Mouse (Mus musculus) ovary, postnatal 36 days (tissue): Measurements from ENCODE around the gene H2-Q7.
"Not testable (repeated sequence)": the region's sequence is repeated elsewhere in the genome, so short reads cannot be mapped to it uniquely, and the experiment has no call there.

Source experiments
- DNase-seq: peaks from one replicate; pipeline ENCODE4 v3.0.0; 2022; ENCODE audit warnings: low spot score, mixed read lengths

The H2-Q7 gene

GRCm38 (mm10) chr17:35435577-35435976 lies 3.4 kb upstream of the H2-Q7 start:
- DNase-seq: not testable (repeated sequence)

GRCm38 (mm10) chr17:35437386-35437936 lies 1.5 kb upstream of the H2-Q7 start:
- not testable (repeated sequence) for DNase-seq

GRCm38 (mm10) chr17:35438395-35438794 lies 560 bp upstream of the H2-Q7 start:
- not testable (repeated sequence) for DNase-seq

- not testable (repeated sequence) for DNase-seq
Observed at GRCm38 (mm10) chr17:35439295-35439747, 366 bp downstream of the H2-Q7 start.

- not testable (repeated sequence) for DNase-seq
Observed at GRCm38 (mm10) chr17:35439925-35440645, 1.1 kb downstream of the H2-Q7 start.

- DNase-seq: not testable (repeated sequence)
Observed at GRCm38 (mm10) chr17:35442376-35442775, 3.4 kb downstream of the H2-Q7 start.

- not testable (repeated sequence) for DNase-seq
Observed at GRCm38 (mm10) chr17:35444510-35444909, 5.6 kb downstream of the H2-Q7 start.

GRCm38 (mm10) chr17:35458247-35458646 lies 19.3 kb downstream of the H2-Q7 start:
- not testable (repeated sequence) for DNase-seq

GRCm38 (mm10) chr17:35460513-35461341 lies 21.8 kb downstream of the H2-Q7 start:
- not testable (repeated sequence) for DNase-seq

GRCm38 (mm10) chr17:35465651-35466050 lies 26.7 kb downstream of the H2-Q7 start:
- DNase-seq: not testable (repeated sequence)

- DNase-seq: not testable (repeated sequence)
Observed at GRCm38 (mm10) chr17:35468936-35469335, 30.0 kb downstream of the H2-Q7 start.

- DNase-seq: no peak
Observed at GRCm38 (mm10) chr17:35469842-35470751, 31.1 kb downstream of the H2-Q7 start, which contains the start of gene H2-Q10. H2-Q10 (plus strand) TSS chr17:35470089.

- peak; percentile 60 for DNase-seq
Observed at GRCm38 (mm10) chr17:35484066-35484465, 45.1 kb downstream of the H2-Q7 start.

GRCm38 (mm10) chr17:35485702-35486101 lies 46.7 kb downstream of the H2-Q7 start:
- DNase-seq: no peak

- DNase-seq: no peak
Observed at GRCm38 (mm10) chr17:35486726-35487125, 47.8 kb downstream of the H2-Q7 start.

GRCm38 (mm10) chr17:35488041-35488440 lies 49.1 kb downstream of the H2-Q7 start:
- no peak for DNase-seq

GRCm38 (mm10) chr17:35490320-35490719 lies 51.4 kb downstream of the H2-Q7 start:
- DNase-seq: no peak
